Mouse (Mus musculus): ENCODE data around the gene Sorcs3. TPM values are rescaled to one million over a fixed set of nuclear protein-coding genes. Genes with fewer than 3 reads are reported as not detected.

The Sorcs3 gene
- total and polyA plus RNA-seq, 3 experiments = not detected

GRCm38 (mm10) chr19:48725851-48726419 lies 520.1 kb downstream of the Sorcs3 start:
- Histone ChIP-seq H3K27ac (no peak overlapping the region), H3K4me3 (no peak overlapping the region), H3K4me1 (ENCODE audit: control insufficient read depth, insufficient read depth, low read length) (no peaks in the 10 kb centered on the region), H3K9ac (ENCODE audit: low read depth, low read length) (no peak overlapping the region), H3K36me3 (ENCODE audit: control insufficient read depth, insufficient read depth, low read length) (no peaks in the 10 kb centered on the region), H3K27me3 (ENCODE audit: control insufficient read depth, insufficient read depth, low read length) (no peaks in the 10 kb centered on the region), H3K79me2 (replicated peaks; ENCODE audit: control insufficient read depth, insufficient read depth, low read length) (no peaks in the 10 kb centered on the region)
- TF ChIP-seq CTCF (IDR thresholded peaks at IDR 0.05) = no peak
- TF ChIP-seq EP300 (IDR thresholded peaks at IDR 0.05; ENCODE audit: insufficient read depth, low read depth, low read length) = no peak
- no peak for TF ChIP-seq POLR2A (IDR thresholded peaks at IDR 0.05; ENCODE audit: insufficient read depth, low read depth, low read length)
- DNase-seq = no peak
- 73% methylated on average over 6 of the region's 6 CpGs for WGBS
- intact Hi-C loops (cut with DNase I) = no loop called here

- Histone ChIP-seq H3K4me1 (ENCODE audit: control insufficient read depth, insufficient read depth, low read length) (no peaks in the 10 kb centered on the region), H3K4me3 (no peak overlapping the region), H3K36me3 (ENCODE audit: control insufficient read depth, insufficient read depth, low read length) (no peaks in the 10 kb centered on the region), H3K9ac (ENCODE audit: low read depth, low read length) (no peak overlapping the region), H3K27ac (no peak overlapping the region), H3K27me3 (ENCODE audit: control insufficient read depth, insufficient read depth, low read length) (no peaks in the 10 kb centered on the region), H3K79me2 (replicated peaks; ENCODE audit: control insufficient read depth, insufficient read depth, low read length) (no peaks in the 10 kb centered on the region)
- DNase-seq = no peak
- TF ChIP-seq CTCF (IDR thresholded peaks at IDR 0.05) (no peak), POLR2A (IDR thresholded peaks at IDR 0.05; ENCODE audit: insufficient read depth, low read depth, low read length) (no peak), EP300 (IDR thresholded peaks at IDR 0.05; ENCODE audit: insufficient read depth, low read depth, low read length) (no peak)
- 77% methylated on average over 3 of the region's 3 CpGs for WGBS
- intact Hi-C loops (cut with DNase I) = no loop called here
These were observed 521.2 kb downstream of the Sorcs3 start for GRCm38 (mm10) chr19:48727048-48727447.

DNA sequence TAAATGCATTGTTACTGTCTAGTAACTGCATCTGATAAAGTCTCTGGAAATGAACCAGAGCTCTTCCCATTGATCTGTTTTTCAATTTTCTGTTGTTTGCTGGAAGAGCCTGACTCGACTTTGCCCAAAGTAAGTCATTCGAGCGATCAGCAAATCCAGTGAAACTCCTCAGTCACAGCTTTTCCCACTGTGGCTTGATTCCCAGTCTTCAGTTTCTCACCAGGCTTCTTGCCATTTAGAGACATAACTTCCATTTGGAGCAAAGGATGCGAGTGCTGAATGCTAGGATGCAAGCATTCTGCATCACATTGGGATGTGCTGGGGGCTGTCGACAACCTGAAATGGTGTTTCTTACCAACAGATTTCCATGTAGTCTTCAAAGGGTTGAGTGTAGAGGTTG lies 521.8 kb downstream of the Sorcs3 start:
- 82% methylated on average over 5 of the region's 5 CpGs for WGBS

DNA sequence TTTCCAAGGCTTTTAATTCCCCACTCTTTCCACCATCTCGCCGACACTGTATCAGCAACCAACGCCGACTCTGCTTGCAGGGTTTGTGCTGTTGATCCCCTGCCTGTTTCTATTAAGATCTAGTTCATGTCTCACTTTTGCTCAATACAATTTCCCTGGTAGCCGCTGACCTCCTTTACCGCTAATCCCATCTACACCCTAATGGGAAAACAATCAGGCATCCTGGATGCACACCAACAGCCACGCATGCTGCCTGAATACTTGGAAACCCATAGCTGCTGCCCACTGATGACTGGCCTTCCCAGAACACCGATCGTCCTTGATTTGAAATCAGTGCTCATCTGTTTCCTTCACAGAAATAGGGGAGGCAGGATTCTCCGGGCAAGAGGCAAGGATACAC lies 525.9 kb downstream of the Sorcs3 start:
- Histone ChIP-seq H3K9ac (ENCODE audit: low read depth, low read length) (no peak overlapping the region), H3K4me1 (ENCODE audit: control insufficient read depth, insufficient read depth, low read length) (no peaks in the 10 kb centered on the region), H3K79me2 (replicated peaks; ENCODE audit: control insufficient read depth, insufficient read depth, low read length) (no peaks in the 10 kb centered on the region), H3K4me3 (no peak overlapping the region), H3K36me3 (ENCODE audit: control insufficient read depth, insufficient read depth, low read length) (no peaks in the 10 kb centered on the region), H3K27ac (no peak overlapping the region), H3K27me3 (ENCODE audit: control insufficient read depth, insufficient read depth, low read length) (no peaks in the 10 kb centered on the region)
- 85% methylated on average over 10 of the region's 10 CpGs for WGBS
- intact Hi-C loops (cut with DNase I) = no loop called here
- TF ChIP-seq CTCF (IDR thresholded peaks at IDR 0.05) (no peak), EP300 (IDR thresholded peaks at IDR 0.05; ENCODE audit: insufficient read depth, low read depth, low read length) (no peak), POLR2A (IDR thresholded peaks at IDR 0.05; ENCODE audit: insufficient read depth, low read depth, low read length) (no peak)
- DNase-seq = no peak

More for the DNA sequence above, 521.8 kb downstream of the Sorcs3 start:
- Histone ChIP-seq H3K79me2 (replicated peaks; ENCODE audit: control insufficient read depth, insufficient read depth, low read length) (no peaks in the 10 kb centered on the region), H3K4me3 (no peak overlapping the region), H3K9ac (ENCODE audit: low read depth, low read length) (no peak overlapping the region), H3K27me3 (ENCODE audit: control insufficient read depth, insufficient read depth, low read length) (no peaks in the 10 kb centered on the region), H3K27ac (no peak overlapping the region), H3K36me3 (ENCODE audit: control insufficient read depth, insufficient read depth, low read length) (no peaks in the 10 kb centered on the region), H3K4me1 (ENCODE audit: control insufficient read depth, insufficient read depth, low read length) (no peaks in the 10 kb centered on the region)
- no peak for DNase-seq
- TF ChIP-seq CTCF (IDR thresholded peaks at IDR 0.05) = no peak
- no peak for TF ChIP-seq POLR2A (IDR thresholded peaks at IDR 0.05; ENCODE audit: insufficient read depth, low read depth, low read length)
- TF ChIP-seq EP300 (IDR thresholded peaks at IDR 0.05; ENCODE audit: insufficient read depth, low read depth, low read length) = no peak
- intact Hi-C loops (cut with DNase I) = no loop called here

- Histone ChIP-seq H3K9ac (ENCODE audit: low read depth, low read length) (no peak overlapping the region), H3K27me3 (ENCODE audit: control insufficient read depth, insufficient read depth, low read length) (no peaks in the 10 kb centered on the region), H3K36me3 (ENCODE audit: control insufficient read depth, insufficient read depth, low read length) (no peaks in the 10 kb centered on the region), H3K4me1 (ENCODE audit: control insufficient read depth, insufficient read depth, low read length) (no peaks in the 10 kb centered on the region), H3K27ac (no peak overlapping the region), H3K79me2 (replicated peaks; ENCODE audit: control insufficient read depth, insufficient read depth, low read length) (no peaks in the 10 kb centered on the region), H3K4me3 (no peak overlapping the region)
- TF ChIP-seq POLR2A (IDR thresholded peaks at IDR 0.05; ENCODE audit: insufficient read depth, low read depth, low read length) = no peak
- no peak for TF ChIP-seq CTCF (IDR thresholded peaks at IDR 0.05)
- TF ChIP-seq EP300 (IDR thresholded peaks at IDR 0.05; ENCODE audit: insufficient read depth, low read depth, low read length) = no peak
- intact Hi-C loops (cut with DNase I) = no loop called here
- DNase-seq = no peak
- 67% methylated on average over 4 of the region's 4 CpGs for WGBS
These were observed 528.5 kb downstream of the Sorcs3 start for GRCm38 (mm10) chr19:48734370-48734769.

DNA sequence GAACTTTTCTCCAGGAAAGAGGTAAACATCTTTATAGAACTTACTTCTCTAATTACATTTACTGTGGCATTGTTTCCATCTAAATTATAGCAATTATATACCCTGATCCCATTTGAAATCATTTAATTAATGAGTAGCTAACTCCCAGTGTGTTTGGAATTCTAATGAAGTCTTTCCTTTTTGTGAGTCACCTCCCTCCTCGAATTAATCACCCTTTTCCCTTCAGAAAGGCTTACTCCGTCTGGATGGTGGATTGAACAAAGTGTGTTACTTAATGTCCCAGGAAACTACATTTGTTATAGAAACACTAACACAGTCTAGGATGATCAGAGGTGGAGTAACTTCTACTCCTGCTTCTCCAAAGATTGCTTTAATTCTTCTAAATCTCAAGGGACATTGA lies 531.7 kb downstream of the Sorcs3 start:
- no peak overlapping the region for H3K4me3 ChIP-seq
- no peaks in the 10 kb centered on the region for H3K4me1 ChIP-seq (ENCODE audit: control insufficient read depth, insufficient read depth, low read length)
- no peak overlapping the region for H3K27ac ChIP-seq
- TF ChIP-seq CTCF (IDR thresholded peaks at IDR 0.05) = no peak
- TF ChIP-seq POLR2A (IDR thresholded peaks at IDR 0.05; ENCODE audit: insufficient read depth, low read depth, low read length) = no peak
- TF ChIP-seq EP300 (IDR thresholded peaks at IDR 0.05; ENCODE audit: insufficient read depth, low read depth, low read length) = no peak
- no peak for DNase-seq
- no peaks in the 10 kb centered on the region for H3K79me2 ChIP-seq (replicated peaks; ENCODE audit: control insufficient read depth, insufficient read depth, low read length)
- no peak overlapping the region for H3K9ac ChIP-seq (ENCODE audit: low read depth, low read length)
- H3K36me3 ChIP-seq (ENCODE audit: control insufficient read depth, insufficient read depth, low read length) = no peaks in the 10 kb centered on the region
- intact Hi-C loops (cut with DNase I) = no loop called here
- no peaks in the 10 kb centered on the region for H3K27me3 ChIP-seq (ENCODE audit: control insufficient read depth, insufficient read depth, low read length)
- 54% methylated on average over 2 of the region's 2 CpGs for WGBS

Data from heart, adult 2 months (tissue).